Mouse (Mus musculus) hindbrain, postnatal 0 days (tissue): ENCODE data around the gene Usf3. TPM values are rescaled to one million over a fixed set of nuclear protein-coding genes. Genes with fewer than 3 reads are reported as not detected.
A peak's percentile ranks its signal among the peaks of the same experiment; 100 is the strongest.

Experiments used
- ATAC-seq: fragments of 200-750 bp; cut with Nextera tagmentation; 2 replicates; pipeline ENCODE4 v1.8.0; 2017; ENCODE audit warnings: mild to moderate bottlenecking, moderate TSS enrichment, moderate library complexity
- DNase-seq: peaks from one replicate; pipeline ENCODE4 v3.0.0-alpha.2; 2015; ENCODE audit warnings: low spot score
- H3K27ac ChIP-seq: fragments of 300-500 bp; sonication (generic); 2 replicates; pipeline ENCODE4 v1.5.1; 2014; ENCODE audit warnings: mild to moderate bottlenecking
- H3K27me3 ChIP-seq: fragments of 300-500 bp; sonication (generic); 2 replicates; pipeline ENCODE4 v1.6.1; 2014; ENCODE audit warnings: low read length, mixed read lengths; ENCODE audit not compliant: insufficient read depth
- H3K36me3 ChIP-seq: fragments of 300-500 bp; sonication (generic); 2 replicates; pipeline ENCODE4 v1.6.1; 2014; ENCODE audit warnings: low read length, mixed read lengths; ENCODE audit not compliant: insufficient read depth
- H3K4me1 ChIP-seq: fragments of 300-500 bp; sonication (generic); 2 replicates; pipeline ENCODE4 v1.6.1; 2014; ENCODE audit warnings: antibody characterized with exemption, low read length, mixed read lengths; ENCODE audit not compliant: insufficient read depth
- H3K4me2 ChIP-seq: fragments of 300-500 bp; sonication (generic); 2 replicates; pipeline ENCODE4 v1.6.1; 2014; ENCODE audit warnings: low read depth, mild to moderate bottlenecking, low read length, moderate library complexity, mixed read lengths
- H3K4me3 ChIP-seq: fragments of 300-500 bp; sonication (generic); 2 replicates; pipeline ENCODE4 v1.5.1; 2014; ENCODE audit warnings: low read length
- H3K9ac ChIP-seq: fragments of 300-500 bp; sonication (generic); replicated peaks from 2 replicates; pipeline ENCODE4 v1.6.1; 2014; ENCODE audit warnings: mild to moderate bottlenecking, low read length, moderate library complexity, mixed read lengths
- H3K9me3 ChIP-seq: fragments of 300-500 bp; sonication (generic); 2 replicates; pipeline ENCODE4 v1.6.1; 2016; ENCODE audit warnings: low read length, mixed read lengths
- CTCF ChIP-seq: IDR thresholded peaks from 2 replicates; pipeline ENCODE4 v1.5.1; 2016; ENCODE audit warnings: antibody characterized with exemption, control low read depth, low read depth
- WGBS: fragments of 180-500 bp; shearing (Covaris S2); extraction: QIAGEN DNeasy Blood & Tissue Kit; methylation state at CpG from one replicate; pipeline ENCODE4 v1.1.7; 2014; 5-methylcytosine and 5-hydroxymethylcytosine counted together
- polyA plus RNA-seq: library from polyadenylated mRNA; unstranded; fragments of >200 nt; fragmentation: Nextera tagmentation; extraction: Ambion mirVana; gene quantifications from 2 replicates; pipeline ENCODE4 v1.2.1, GENCODE M21; 2015
- total RNA-seq: library from RNA; depleted of rRNA; stranded (reverse); fragments of >200 nt; gene quantifications from 2 replicates; pipeline ENCODE4 v1.2.3, GENCODE M21; 2014

Usf3 gene
- total and polyA plus RNA-seq, 2 experiments from 2014 or later, result 1.9 to 13.8 TPM

DNA sequence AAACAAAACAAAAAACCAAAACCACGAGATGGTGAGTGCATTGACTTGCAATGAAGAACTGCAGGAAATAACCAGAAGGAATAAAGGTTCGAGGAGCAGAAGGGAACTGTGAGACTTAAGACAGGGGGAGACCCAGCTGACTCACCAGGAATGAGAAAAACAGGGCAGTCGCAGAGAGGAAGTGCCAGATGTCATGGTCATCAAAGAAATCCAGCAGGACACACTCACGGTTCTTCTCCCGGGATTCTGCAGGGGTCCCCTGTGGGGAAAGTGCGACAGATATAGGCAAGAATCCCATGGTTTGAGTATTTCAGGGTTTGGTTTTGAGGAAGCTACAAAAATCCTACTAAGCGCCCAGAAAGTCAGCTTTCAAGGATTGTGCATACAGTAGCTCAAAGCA is 70.3 kb downstream of the Usf3 start:
- no peak overlapping the region for H3K4me3 ChIP-seq
- ATAC-seq (no peak), DNase-seq (no peak)
- no peaks in the 10 kb centered on the region for H3K27me3 ChIP-seq
- H3K27ac ChIP-seq, result no peak overlapping the region
- no peak overlapping the region for H3K9ac ChIP-seq
- H3K9me3 ChIP-seq, result no peaks in the 10 kb centered on the region
- 71% methylated on average over 7 of the region's 7 CpGs for WGBS
- TF ChIP-seq CTCF, result no peak
- no peaks in the 10 kb centered on the region for H3K4me1 ChIP-seq
- H3K36me3 ChIP-seq, result no peaks in the 10 kb centered on the region
- H3K4me2 ChIP-seq, result no peak overlapping the region

DNA sequence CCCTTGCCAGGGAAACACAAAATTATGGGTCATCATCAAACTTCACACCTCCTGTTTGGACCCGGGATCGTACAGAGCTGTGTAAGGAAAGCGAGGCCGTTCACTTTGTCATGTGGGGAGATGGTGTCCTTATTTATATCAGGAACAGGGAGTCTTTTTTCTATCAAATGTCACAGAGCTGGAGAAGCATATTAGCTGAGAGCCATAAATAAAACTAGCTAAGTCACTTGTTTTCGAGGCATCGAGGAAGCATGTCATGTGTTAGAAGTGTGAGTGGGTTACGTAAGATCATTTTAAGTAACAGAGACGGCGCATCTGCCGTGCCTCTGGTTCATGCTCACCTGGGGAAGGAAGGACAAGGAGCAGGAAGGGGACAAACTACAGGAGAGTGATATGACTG is 76.9 kb downstream of the Usf3 start:
- no peak for ATAC-seq
- no peaks in the 10 kb centered on the region for H3K27me3 ChIP-seq
- TF ChIP-seq CTCF, result no peak
- no peak overlapping the region for H3K27ac ChIP-seq
- H3K4me3 ChIP-seq, result no peak overlapping the region
- no peak overlapping the region for H3K9ac ChIP-seq
- no peak for DNase-seq
- no peaks in the 10 kb centered on the region for H3K9me3 ChIP-seq
- H3K36me3 ChIP-seq, result no peaks in the 10 kb centered on the region; the same call in 1 of the 2 replicates
- H3K4me2 ChIP-seq, result no peak overlapping the region
- 94% methylated on average over 10 of the region's 10 CpGs for WGBS
- H3K4me1 ChIP-seq, result no peaks in the 10 kb centered on the region

DNA sequence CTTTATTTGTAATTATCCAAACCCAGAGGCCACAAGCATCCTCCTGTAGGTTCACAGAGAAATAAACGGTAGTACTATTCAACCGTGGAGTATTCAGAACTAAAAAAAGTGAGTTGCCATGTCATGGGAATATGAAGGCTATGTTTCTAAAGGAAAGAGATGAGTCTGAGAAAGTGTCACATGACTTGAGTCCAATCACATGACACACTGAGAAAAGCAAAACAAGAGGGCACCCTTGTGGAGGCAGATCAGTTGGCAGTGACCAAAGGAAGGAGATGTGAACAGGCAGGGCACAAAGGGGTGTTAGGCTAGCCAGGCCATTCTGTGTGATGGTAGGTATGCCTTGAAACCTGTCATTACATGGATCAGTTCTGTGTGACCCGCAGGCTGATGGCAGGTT is 79.7 kb downstream of the Usf3 start:
- Histone ChIP-seq H3K4me2 (no peak overlapping the region), H3K9ac (no peak overlapping the region), H3K36me3 (no peaks in the 10 kb centered on the region; the same call in 1 of the 2 replicates), H3K27me3 (no peaks in the 10 kb centered on the region), H3K9me3 (no peaks in the 10 kb centered on the region), H3K27ac (no peak overlapping the region), H3K4me3 (no peak overlapping the region), H3K4me1 (no peaks in the 10 kb centered on the region)
- TF ChIP-seq CTCF, result no peak
- no peak for DNase-seq
- ATAC-seq, result no peak
- 92% methylated on average over 3 of the region's 3 CpGs for WGBS

DNA sequence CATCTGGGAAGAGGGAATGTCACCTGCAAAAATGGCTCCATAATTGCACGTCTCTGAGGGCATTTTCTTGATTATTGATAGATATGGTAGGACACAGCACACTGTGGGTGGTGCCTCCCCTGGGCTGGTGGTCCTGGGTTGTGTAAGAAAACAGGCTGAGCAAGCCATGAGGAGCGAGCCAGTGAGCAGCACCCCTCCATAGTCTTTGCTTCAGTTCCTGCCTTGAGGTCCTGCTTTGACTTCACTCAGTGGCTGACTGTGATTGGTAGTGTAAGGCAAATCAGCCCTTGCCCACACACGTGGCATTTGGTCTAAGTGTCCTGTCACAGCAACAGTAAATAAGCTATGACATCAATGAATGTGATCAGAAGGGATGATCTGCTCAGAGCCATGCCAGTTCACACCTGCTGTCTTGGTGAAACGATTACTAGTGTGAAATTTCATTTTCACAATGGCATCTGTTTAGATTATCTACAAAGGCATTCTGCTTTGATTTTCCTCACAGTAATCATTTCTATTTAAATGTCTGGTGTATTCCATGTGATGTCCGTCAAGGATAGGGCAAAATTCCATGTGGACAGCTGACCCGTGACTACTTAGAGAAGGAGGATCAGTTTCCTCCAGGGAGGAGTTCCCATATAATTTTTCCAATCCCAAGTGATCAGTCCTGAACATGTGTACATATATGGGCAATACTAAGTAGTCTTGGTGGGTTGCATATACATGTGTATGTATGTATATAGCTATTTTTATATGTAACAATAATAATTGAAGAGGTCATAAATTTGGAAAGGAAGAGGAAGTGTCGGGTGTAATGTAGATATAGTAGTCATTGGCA is 81.0 kb downstream of the Usf3 start:
- H3K27ac ChIP-seq, result 0 out of 2 replicates have a peak overlapping the region, but pooled peaks have one; percentile 20
- H3K9me3 ChIP-seq, result no peaks in the 10 kb centered on the region
- DNase-seq (peak; percentile 21), ATAC-seq (0 out of 2 replicates have a peak, but pooled peaks have one; percentile 35)
- H3K4me2 ChIP-seq, result no peak overlapping the region
- H3K27me3 ChIP-seq, result no peaks in the 10 kb centered on the region
- no peak for TF ChIP-seq CTCF
- H3K9ac ChIP-seq, result no peak overlapping the region
- no peaks in the 10 kb centered on the region; the same call in 1 of the 2 replicates for H3K36me3 ChIP-seq
- no peak overlapping the region for H3K4me3 ChIP-seq
- WGBS, result 66% methylated on average over 7 of the region's 7 CpGs
- no peaks in the 10 kb centered on the region for H3K4me1 ChIP-seq

DNA sequence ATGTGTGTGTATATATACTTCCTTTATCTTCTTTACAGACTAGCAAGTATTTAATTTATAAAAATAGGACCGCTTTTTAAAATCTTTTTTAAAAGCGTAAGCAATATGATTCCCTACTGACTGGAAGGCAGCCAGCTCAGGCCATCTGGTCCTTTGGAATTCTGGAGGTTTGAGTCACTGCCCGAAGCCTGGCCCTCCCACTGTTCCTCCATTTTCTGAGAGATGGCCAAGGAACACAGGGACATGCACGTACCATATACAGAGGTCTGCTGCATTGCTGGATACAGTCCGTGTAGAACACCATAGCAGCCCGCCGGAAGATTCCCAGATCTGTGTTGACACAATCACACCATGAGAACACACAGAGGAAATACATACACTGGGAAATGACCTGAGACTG is 81.7 kb downstream of the Usf3 start:
- TF ChIP-seq CTCF, result no peak
- no peak overlapping the region for H3K4me2 ChIP-seq
- no peaks in the 10 kb centered on the region for H3K9me3 ChIP-seq
- 52% methylated on average over 7 of the region's 7 CpGs for WGBS
- H3K4me1 ChIP-seq, result no peaks in the 10 kb centered on the region
- ATAC-seq (peak; percentile 82), DNase-seq (peak; percentile 80)
- H3K9ac ChIP-seq, result no peak overlapping the region
- peak overlapping the region; percentile 54; the same call in 1 of the 2 replicates for H3K27ac ChIP-seq
- no peaks in the 10 kb centered on the region; the same call in 1 of the 2 replicates for H3K36me3 ChIP-seq
- H3K27me3 ChIP-seq, result no peaks in the 10 kb centered on the region
- no peak overlapping the region for H3K4me3 ChIP-seq

DNA sequence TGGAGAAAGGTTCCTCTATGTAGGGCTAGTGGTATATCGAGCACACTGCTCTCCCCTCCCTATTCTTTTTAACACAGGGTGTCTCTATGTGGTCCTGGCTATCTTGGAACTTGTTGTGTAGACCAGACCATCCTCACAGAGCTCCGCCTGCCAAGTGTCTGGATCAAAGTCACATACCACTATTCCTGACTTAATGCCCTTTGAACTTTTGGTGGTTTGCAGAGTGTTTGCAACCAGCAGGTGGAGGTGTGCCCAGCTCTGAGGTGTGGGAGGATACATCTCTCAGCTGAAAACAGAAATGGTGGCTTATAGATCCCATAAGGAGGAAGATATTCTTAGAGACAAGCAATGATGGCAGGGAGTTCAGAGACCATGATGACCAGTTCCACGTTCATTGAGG is 84.4 kb downstream of the Usf3 start:
- ATAC-seq (no peak), DNase-seq (no peak)
- Histone ChIP-seq H3K27me3 (no peaks in the 10 kb centered on the region), H3K4me1 (no peaks in the 10 kb centered on the region), H3K36me3 (no peaks in the 10 kb centered on the region; the same call in 1 of the 2 replicates), H3K4me2 (no peak overlapping the region), H3K9me3 (no peaks in the 10 kb centered on the region), H3K27ac (no peak overlapping the region), H3K9ac (no peak overlapping the region), H3K4me3 (no peak overlapping the region)
- WGBS, result 96% methylated on average over 3 of the region's 3 CpGs
- TF ChIP-seq CTCF, result no peak

DNA sequence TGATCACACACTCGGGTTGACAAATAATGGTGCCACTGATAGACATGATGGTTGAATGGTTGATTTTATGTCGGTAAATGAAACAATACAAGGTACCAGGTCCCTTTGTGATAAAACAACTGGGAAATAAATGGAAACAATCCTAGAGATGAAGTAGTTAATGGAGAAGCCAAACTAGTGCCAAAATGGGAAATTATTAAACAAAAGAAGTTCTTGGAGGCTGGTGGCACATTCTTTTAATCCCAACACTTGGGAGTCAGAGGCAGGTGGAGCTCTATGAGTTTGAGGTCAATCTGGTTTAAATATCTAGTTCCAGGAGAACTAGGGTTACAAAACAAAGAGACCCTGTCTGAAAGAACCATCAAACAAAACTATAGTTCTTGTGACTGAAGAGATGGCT is 91.9 kb downstream of the Usf3 start:
- Histone ChIP-seq H3K27me3 (no peaks in the 10 kb centered on the region), H3K4me1 (no peaks in the 10 kb centered on the region), H3K27ac (no peak overlapping the region), H3K9me3 (no peaks in the 10 kb centered on the region), H3K4me3 (no peak overlapping the region), H3K4me2 (no peak overlapping the region), H3K9ac (no peak overlapping the region), H3K36me3 (no peaks in the 10 kb centered on the region)
- no peak for TF ChIP-seq CTCF
- WGBS, result 49% methylated on average over 2 of the region's 2 CpGs
- ATAC-seq, result no peak
- no peak for DNase-seq
